Mouse (Mus musculus) forebrain, embryonic 14.5 days (tissue): ENCODE data around the gene Fblim1. TPM values are rescaled to one million over a fixed set of nuclear protein-coding genes. Genes with fewer than 3 reads are reported as not detected.
A peak's percentile ranks its signal among the peaks of the same experiment; 100 is the strongest.

Experiments
- ATAC-seq: fragments of 200-750 bp; cut with Nextera tagmentation; 2 replicates; pipeline ENCODE4 v1.8.0; 2017; ENCODE audit warnings: mild to moderate bottlenecking, moderate library complexity
- DNase-seq: peaks from one replicate; pipeline ENCODE4 v3.0.0-alpha.2; 2015; ENCODE audit warnings: low spot score
- H3K27ac ChIP-seq: fragments of 300-500 bp; sonication (generic); 2 replicates; pipeline ENCODE4 v1.5.1; 2014; ENCODE audit warnings: low read depth, mild to moderate bottlenecking, control low read depth, low read length, moderate library complexity
- H3K27me3 ChIP-seq: fragments of 300-500 bp; sonication (generic); replicated peaks from 2 replicates; pipeline ENCODE4 v1.6.1; 2014; ENCODE audit warnings: low read length, control low read depth, mixed read lengths; ENCODE audit not compliant: control insufficient read depth, insufficient read depth
- H3K36me3 ChIP-seq: fragments of 300-500 bp; sonication (generic); 2 replicates; pipeline ENCODE4 v1.6.1; 2014; ENCODE audit warnings: low read length, control low read depth; ENCODE audit not compliant: control insufficient read depth, insufficient read depth
- H3K4me1 ChIP-seq: fragments of 300-500 bp; sonication (generic); 2 replicates; pipeline ENCODE4 v1.6.1; 2014; ENCODE audit warnings: antibody characterized with exemption, low read length, control low read depth; ENCODE audit not compliant: control insufficient read depth, insufficient read depth
- H3K4me2 ChIP-seq: fragments of 300-500 bp; sonication (generic); 2 replicates; pipeline ENCODE4 v1.6.1; 2014; ENCODE audit warnings: mild to moderate bottlenecking, control low read depth, low read length
- H3K4me3 ChIP-seq: fragments of 300-500 bp; sonication (generic); 2 replicates; pipeline ENCODE4 v1.5.1; 2014; ENCODE audit warnings: low read depth, low read length, control low read depth
- H3K9ac ChIP-seq: fragments of 300-500 bp; sonication (generic); 2 replicates; pipeline ENCODE4 v1.6.1; 2014; ENCODE audit warnings: mild to moderate bottlenecking, low read length, control low read depth, moderate library complexity
- H3K9me3 ChIP-seq: fragments of 300-500 bp; sonication (generic); replicated peaks from 2 replicates; pipeline ENCODE4 v1.6.1; 2016; ENCODE audit warnings: low read length, control low read depth, mixed read lengths; ENCODE audit not compliant: control insufficient read depth
- WGBS: fragments of 180-500 bp; shearing (Covaris S2); extraction: QIAGEN DNeasy Blood & Tissue Kit; methylation state at CpG from one replicate; pipeline ENCODE4 v1.1.7; 2014; 5-methylcytosine and 5-hydroxymethylcytosine counted together
- polyA plus RNA-seq: library from polyadenylated mRNA; unstranded; fragments of >200 nt; fragmentation: Nextera tagmentation; extraction: Ambion mirVana; gene quantifications from 2 replicates; pipeline ENCODE4 v1.2.1, GENCODE M21; 2014

Fblim1 gene
- polyA plus RNA-seq, 1 experiment from 2014 or later = 15.1 TPM

DNA sequence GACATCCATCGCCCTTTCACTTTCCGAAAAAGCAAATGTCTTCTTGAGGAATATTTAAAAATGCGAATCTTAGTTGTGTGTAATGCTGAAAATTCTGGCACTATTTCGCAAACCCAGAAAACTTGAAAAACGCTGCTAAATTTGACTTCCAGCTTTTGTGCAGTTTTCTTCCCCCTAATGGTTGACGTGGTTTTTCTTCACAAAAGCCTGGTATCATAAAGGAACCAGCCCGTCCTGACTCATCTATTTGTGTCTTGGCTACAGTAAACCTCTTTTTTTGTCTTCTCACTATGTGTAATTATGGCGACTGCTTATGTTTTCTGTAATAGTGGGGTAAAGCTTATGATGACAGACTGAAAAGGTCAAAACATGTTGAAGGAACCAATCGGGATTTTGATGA, 58.6 kb downstream of the Fblim1 start:
- Histone ChIP-seq H3K4me2 (peak overlapping the region; percentile 88), H3K27me3 (no peaks in the 10 kb centered on the region), H3K9ac (peak overlapping the region; percentile 97), H3K9me3 (no peaks in the 10 kb centered on the region), H3K4me3 (peak overlapping the region; percentile 70), H3K4me1 (peaks cover 7% of the 10 kb centered on the region; the same call in 1 of the 2 replicates), H3K36me3 (no peaks in the 10 kb centered on the region), H3K27ac (peak overlapping the region; percentile 100)
- WGBS = 16% methylated on average over 9 of the region's 9 CpGs
- ATAC-seq = no peak
- peak; percentile 48 for DNase-seq

DNA sequence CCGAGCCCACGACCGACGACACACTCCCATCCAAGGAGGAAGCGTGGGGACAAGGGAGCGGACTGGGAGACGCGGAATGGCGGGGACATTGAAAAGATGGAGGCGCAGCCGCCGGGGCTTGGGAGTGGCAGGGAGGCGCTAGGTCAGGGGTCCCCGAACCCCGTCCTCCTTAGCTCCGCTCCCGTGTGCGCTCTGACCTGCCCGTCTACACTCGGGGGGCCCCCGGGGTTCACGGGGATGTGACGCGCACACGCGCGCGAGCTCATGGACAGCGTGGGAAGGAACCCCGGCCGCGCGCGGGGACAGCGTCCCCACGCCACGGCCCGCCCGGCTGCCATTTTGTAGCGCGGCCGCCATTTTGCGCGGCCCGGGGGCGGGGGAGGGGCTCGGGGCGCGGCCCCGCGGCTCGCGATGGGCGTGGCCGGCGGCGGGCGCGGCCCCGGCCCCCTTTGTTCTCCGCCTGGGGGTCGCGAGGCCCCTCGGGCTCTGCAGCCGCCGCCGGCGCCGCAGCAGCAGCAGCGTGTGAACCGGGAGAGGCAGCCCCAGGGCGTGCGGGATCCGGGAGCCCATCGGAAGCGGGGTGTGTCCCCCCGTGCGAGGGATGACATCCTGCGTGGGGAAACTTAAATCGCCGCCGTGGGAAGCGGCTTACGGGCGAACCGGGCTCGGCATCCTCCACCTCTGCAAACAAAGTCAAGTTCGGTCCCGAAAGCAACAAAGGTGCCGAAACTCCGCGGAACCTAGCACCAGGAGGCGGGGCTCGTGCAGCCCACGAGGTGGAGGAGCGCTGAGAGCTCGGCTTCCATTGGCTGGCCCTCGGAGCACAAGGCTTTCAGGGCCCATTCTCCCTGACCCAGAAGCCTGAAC, 59.3 kb downstream of the Fblim1 start:
- under 1% methylated on average over 98 of the region's 98 CpGs for WGBS
- peak overlapping the region; percentile 70 for H3K4me3 ChIP-seq
- ATAC-seq (peak; percentile 87), DNase-seq (peak; percentile 96)
- no peaks in the 10 kb centered on the region for H3K27me3 ChIP-seq
- H3K4me1 ChIP-seq = peaks cover 7% of the 10 kb centered on the region
- H3K36me3 ChIP-seq = no peaks in the 10 kb centered on the region
- H3K9me3 ChIP-seq = no peaks in the 10 kb centered on the region
- H3K27ac ChIP-seq = peak overlapping the region; percentile 100
- H3K9ac ChIP-seq = peak overlapping the region; percentile 97
- peak overlapping the region; percentile 88 for H3K4me2 ChIP-seq

DNA sequence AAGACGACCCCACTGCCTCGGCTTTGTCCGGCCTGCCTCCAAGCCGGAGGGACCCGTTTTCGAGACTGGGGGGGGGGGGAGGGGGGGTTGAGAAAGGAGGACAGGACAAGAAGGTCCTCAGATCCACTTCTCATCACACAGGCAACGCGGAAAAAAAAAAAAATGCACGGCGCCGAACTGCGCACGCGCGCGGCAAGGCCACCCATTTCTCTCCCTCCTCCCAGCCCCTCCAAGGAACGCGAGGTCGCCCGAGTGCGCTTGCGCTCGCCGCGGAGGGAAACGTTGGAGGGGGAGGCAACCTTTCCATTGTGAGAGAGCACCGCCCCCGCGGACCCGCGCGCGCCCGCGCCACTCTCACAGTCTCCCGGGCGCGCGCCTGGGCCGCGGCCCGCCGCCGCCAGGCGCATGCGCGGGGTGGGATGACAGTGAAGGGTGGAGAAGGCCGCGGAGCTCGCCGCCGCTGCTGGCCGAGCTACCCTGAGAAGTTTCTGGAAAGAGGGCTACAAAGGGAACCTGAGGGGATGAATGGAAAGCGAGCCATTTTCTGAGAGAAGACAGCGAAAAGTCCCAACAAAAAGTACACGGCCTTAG, 60.1 kb downstream of the Fblim1 start:
- peak overlapping the region; percentile 99 for H3K4me2 ChIP-seq
- WGBS = under 1% methylated on average over 53 of the region's 56 CpGs
- H3K4me3 ChIP-seq = peak overlapping the region; percentile 70
- peaks cover 7% of the 10 kb centered on the region for H3K4me1 ChIP-seq
- H3K9ac ChIP-seq = peak overlapping the region; percentile 97
- H3K27ac ChIP-seq = peak overlapping the region; percentile 100
- H3K27me3 ChIP-seq = no peaks in the 10 kb centered on the region
- peak; percentile 99 for DNase-seq
- H3K9me3 ChIP-seq = no peaks in the 10 kb centered on the region
- ATAC-seq = peak; percentile 55
- no peaks in the 10 kb centered on the region for H3K36me3 ChIP-seq

DNA sequence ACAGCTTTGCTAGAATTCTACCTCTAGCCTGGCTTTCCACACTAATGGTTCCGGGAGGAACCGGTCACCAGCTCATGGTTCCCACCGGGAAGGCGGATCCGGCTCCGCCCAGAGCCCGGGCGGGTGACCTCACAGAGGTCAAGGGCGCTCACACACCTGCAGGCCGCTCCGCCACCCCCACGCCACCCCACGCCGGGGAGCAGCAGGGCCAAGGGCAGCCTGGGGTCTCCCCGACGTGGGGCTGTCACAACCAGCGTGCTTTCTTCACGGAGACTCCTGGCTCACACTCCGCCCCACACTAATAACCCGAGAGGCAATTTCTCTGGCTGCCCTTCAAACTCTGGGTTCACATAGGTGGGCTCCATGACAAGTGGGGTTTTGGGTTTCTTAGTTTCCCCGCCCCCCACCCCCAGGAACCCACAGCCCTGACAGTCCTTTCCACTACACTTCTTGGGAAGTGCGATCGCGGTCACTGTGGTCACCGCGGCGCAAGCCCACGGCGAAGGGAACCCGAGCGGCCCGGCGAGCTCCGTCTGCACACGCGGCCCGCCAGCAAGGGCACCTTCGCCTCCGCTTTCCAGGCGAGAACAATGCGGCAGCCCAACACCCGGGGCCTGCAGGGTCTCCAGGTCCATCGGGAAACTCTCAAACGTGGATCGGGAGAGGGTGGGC, 60.7 kb downstream of the Fblim1 start:
- H3K27me3 ChIP-seq = no peaks in the 10 kb centered on the region
- WGBS = under 1% methylated on average over 45 of the region's 45 CpGs
- peak; percentile 54 for ATAC-seq
- H3K4me2 ChIP-seq = peak overlapping the region; percentile 99
- H3K4me3 ChIP-seq = peak overlapping the region; percentile 70
- H3K9me3 ChIP-seq = no peaks in the 10 kb centered on the region
- H3K27ac ChIP-seq = peak overlapping the region; percentile 100
- peak; percentile 37 for DNase-seq
- peaks cover 7% of the 10 kb centered on the region for H3K4me1 ChIP-seq
- H3K9ac ChIP-seq = peak overlapping the region; percentile 92
- H3K36me3 ChIP-seq = no peaks in the 10 kb centered on the region

DNA sequence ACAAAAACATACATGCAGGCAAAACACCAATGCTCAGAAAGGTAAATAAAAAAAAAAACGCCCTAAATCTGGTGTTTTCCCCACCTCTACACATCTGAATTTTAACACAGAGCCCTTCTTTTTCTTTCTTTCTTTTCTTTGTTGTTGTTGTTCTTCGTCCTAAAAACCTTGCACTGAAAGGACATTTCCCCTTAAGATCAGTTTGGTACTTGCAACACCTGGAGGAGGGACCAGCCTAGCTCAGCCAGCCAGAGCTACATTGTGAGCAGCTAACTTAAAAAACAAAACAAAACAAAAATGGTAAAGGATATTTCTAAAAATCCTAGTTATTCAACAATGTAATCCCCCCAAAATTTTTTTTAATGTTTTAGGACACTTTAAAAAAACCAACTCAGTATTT, 61.4 kb downstream of the Fblim1 start:
- H3K9me3 ChIP-seq = no peaks in the 10 kb centered on the region
- no peaks in the 10 kb centered on the region for H3K36me3 ChIP-seq
- no peaks in the 10 kb centered on the region for H3K27me3 ChIP-seq
- H3K4me1 ChIP-seq = peaks cover 7% of the 10 kb centered on the region
- peak overlapping the region; percentile 92; the same call in 1 of the 2 replicates for H3K9ac ChIP-seq
- no peak for DNase-seq
- 53% methylated on average over 2 of the region's 2 CpGs for WGBS
- H3K4me2 ChIP-seq = peak overlapping the region; percentile 99
- H3K4me3 ChIP-seq = peak overlapping the region; percentile 70
- H3K27ac ChIP-seq = no peak overlapping the region
- ATAC-seq = no peak

DNA sequence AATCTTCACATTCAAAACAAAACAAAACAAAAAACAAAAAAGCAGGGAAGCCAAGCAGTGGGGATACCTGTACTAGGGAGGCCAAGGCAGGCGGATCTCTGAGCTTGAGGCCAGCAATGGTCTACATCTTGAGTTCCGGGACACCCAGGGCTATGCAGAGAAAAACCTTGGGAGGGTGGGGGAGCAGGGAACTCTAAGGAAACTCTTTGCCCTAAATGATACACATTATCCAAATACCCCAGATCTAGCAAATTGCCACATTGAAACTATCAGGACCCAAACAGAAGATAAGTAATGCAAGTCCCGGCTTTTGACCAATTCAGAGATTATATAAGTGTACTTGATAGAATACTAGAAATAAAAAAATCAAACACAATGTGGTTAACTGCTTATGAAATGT, 62.3 kb downstream of the Fblim1 start:
- Histone ChIP-seq H3K9ac (no peak overlapping the region), H3K27me3 (no peaks in the 10 kb centered on the region), H3K4me3 (no peak overlapping the region), H3K9me3 (no peaks in the 10 kb centered on the region), H3K36me3 (no peaks in the 10 kb centered on the region), H3K27ac (no peak overlapping the region), H3K4me1 (peaks cover 12% of the 10 kb centered on the region), H3K4me2 (no peak overlapping the region)
- WGBS = 81% methylated on average over 3 of the region's 3 CpGs
- no peak for DNase-seq
- ATAC-seq = no peak

DNA sequence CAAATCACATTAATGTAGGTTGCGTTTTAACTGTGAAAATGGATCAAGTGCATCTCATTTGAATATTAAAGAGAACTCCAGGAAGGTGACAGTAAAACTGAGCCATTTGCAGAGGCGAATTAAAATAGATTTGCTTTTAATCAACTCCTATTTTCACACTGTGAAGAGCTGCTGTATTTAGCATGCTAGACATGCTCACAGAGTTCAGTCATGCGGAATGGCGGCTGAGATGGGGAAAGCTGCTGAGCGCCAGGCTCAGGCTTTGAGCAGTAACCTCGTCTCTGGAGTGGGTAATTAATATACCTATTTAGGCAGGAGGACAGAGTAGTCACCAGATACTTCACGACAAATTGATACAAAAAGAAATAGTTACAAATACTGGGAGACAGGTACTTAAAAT, 64.0 kb downstream of the Fblim1 start:
- WGBS = 2% methylated on average over 7 of the region's 7 CpGs

DNA sequence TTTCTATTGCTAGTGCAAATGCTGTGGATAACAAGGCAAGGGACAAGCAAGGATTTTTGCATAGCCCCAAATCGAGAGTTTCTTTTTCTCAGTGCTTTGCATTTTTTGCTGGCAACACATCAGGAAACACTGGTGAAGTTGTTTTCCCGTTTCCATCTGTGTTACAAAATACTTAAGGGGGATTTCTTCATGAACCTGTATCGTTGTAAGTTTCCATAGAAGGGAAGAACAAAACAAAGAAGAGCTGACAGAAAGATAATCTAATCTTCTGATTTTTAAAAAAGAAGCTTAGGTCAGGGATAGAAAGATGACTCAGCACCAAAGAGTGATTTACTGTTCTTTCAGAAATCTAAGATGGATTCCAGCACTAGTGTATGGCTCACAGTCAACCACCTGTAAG, 65.1 kb downstream of the Fblim1 start:
- Histone ChIP-seq H3K9me3 (no peaks in the 10 kb centered on the region), H3K27ac (0 out of 2 replicates have a peak overlapping the region, but pooled peaks have one; percentile 35), H3K27me3 (no peaks in the 10 kb centered on the region), H3K9ac (no peak overlapping the region), H3K4me3 (no peak overlapping the region), H3K36me3 (no peaks in the 10 kb centered on the region), H3K4me2 (no peak overlapping the region), H3K4me1 (peaks cover 8% of the 10 kb centered on the region)
- 73% methylated on average over 3 of the region's 3 CpGs for WGBS
- no peak for DNase-seq
- ATAC-seq = no peak

More for the DNA sequence above, 64.0 kb downstream of the Fblim1 start:
- H3K27ac ChIP-seq = peak overlapping the region; percentile 35; the same call in 1 of the 2 replicates
- DNase-seq (peak; percentile 91), ATAC-seq (no peak)
- H3K9me3 ChIP-seq = no peaks in the 10 kb centered on the region
- H3K4me2 ChIP-seq = peak overlapping the region; percentile 16; the same call in 1 of the 2 replicates
- no peak overlapping the region for H3K4me3 ChIP-seq
- H3K27me3 ChIP-seq = no peaks in the 10 kb centered on the region
- H3K36me3 ChIP-seq = no peaks in the 10 kb centered on the region
- H3K4me1 ChIP-seq = peaks cover 8% of the 10 kb centered on the region
- peak overlapping the region; percentile 1; the same call in 1 of the 2 replicates for H3K9ac ChIP-seq
